Mouse (Mus musculus) lung, postnatal 4 days (tissue): ENCODE data around the gene Dph2.

ENCODE experiments used
- DNase-seq, 2 experiments: peaks; one replicate each; pipeline ENCODE4 v3.0.0; 2021

The Dph2 gene

DNA sequence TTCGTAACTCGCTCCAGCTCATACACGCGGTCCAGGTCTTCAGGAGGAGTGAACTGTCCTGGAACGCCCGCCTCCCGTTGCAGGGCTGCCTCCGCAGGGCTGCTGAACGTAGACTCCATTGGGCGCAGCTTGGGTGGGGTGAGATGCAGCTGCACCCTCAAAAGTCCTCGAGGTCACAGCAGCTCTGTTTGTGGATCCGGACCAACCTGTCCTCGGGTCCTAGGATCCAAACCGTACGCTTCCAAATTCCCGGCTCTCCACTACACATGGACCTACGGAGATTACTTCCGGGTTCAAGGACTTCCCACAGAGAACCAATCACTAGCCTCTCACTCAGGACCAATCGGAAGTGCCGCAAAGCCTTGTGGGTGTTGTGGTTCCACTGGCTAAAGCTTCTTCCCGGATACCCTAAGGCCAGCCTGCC, at the start of gene Dph2:
Gene Dph2 (minus strand): TSS at position 295 of the 424 bp plus-strand sequence.
- peak; percentile 83 to 85 for DNase-seq

DNA sequence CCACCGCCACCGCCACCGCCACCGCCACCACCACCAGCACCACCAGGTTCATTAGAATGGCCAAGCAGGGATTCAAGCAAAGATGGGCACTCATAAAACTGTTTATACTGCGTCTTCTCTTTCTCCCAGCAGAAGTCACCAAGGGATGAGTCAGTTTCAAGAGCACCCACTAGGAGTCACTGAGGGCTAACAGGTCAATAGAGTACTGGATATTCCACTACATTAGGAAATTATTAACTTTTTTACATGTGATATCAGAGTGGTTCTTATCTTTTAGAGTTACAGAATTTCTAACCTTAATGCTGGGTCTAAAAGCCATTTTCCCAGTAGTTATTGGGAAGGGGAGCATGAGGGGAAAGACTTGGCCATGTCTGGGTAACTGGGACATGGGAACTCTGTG, 45.1 kb upstream of the Dph2 start:
- DNase-seq, result no peak

DNA sequence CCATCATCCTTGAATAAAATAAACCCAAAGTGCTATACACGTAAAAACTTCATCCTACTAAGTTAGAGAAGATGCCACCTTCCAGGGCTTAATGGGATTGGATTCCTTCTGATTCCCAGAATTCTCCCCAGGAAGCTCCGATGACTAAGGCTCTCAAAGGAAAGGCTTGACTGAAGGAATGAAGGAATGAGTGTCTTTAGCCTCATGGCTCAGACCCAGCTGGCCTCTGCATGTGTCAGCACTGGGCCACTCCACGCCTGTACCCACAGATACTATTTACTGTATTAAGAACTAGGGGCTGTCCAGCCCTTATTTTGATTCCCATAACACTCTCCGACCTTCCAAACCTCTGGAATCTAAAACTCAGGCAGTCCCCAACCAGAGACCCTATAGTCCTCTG, 42.2 kb upstream of the Dph2 start:
- no peak for DNase-seq

- peak; percentile 33 to 61 for DNase-seq
Measured at GRCm38 (mm10) chr4:117933248-117933647, 41.4 kb upstream of the Dph2 start.

GRCm38 (mm10) chr4:117929391-117929881, 37.6 kb upstream of the Dph2 start, which contains the start of gene Artn:
Gene Artn (minus strand): TSS chr4:117929763.
- peak; percentile 59 to 73 for DNase-seq

DNA sequence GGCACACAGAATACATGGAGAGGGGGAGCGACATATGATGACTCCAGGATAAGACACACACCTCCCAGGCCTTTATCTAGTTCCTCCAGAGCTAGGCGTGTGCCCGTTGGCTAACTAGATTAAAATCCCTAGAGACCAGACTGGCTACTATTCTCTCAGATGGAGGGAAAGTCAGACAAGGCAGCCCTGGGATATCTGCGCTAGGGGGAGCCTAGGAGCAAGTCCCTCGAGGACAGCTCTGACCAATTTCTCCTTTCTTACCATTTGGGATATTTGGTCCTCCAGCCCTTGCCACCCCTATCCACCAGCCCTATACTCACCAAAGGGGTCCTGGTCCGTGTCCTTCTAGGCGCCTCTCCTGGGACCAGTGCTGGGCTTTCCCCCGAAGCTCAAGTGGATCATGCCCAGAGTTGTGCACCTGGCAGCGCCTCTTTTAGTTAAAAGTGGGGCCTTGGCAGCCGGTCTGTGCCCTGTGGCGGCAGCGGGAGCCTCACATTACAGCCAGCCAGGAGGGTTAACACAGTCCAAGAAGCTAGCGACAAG, 36.9 kb upstream of the Dph2 start:
- DNase-seq, result peak; percentile 61 to 71

GRCm38 (mm10) chr4:117928234-117928633, 36.4 kb upstream of the Dph2 start:
- peak; percentile 27 to 36 for DNase-seq

DNA sequence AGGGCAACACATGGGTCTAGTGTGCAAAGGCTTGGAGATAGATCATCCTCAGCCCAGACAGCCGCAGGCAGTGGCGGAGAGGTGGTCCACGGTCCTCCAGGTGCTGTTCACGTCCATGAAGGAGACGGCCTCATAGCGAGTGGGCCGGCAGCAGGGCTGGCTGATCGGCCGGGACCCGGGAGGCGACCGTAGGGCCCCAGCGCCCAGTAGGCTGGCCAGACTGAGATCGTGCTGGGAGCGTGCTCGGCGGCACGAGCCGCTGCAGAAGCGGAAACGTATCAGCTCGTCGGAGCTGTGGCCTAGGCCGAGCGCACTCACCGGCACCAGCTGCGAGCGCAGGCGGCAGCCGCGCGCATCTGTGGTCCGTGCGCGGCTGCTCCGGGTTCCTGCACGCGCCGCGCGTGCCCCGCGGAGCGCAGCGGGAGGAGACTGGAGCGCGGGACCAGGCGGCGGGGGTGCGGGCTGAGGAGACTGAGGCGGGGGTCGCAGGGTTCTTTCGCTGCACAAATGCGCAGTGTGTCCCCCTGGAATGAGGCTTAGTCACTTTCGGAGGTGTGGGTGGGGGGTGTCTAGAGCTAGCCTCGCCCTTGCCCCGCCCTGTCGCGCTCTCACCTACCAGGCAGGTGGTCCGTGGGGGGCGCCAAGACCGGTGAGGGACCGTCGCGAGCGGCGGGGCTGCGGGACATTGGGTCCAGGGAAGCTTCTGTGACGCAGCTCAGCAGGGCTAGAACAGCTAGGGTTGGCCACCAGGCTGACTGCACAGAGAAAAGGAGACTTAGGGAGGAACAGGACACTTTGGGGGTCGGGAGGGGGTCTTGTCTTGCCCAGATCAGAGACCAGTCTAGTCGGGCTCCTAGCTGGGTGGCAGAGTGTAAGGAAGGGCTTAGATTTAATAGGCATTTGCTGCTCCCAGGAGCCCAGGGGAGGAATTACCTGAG, 35.0 kb upstream of the Dph2 start:
- DNase-seq, result peak; percentile 45 to 73

GRCm38 (mm10) chr4:117924916-117925315, 33.1 kb upstream of the Dph2 start:
- DNase-seq, result peak in 1 of 2 experiments; percentile 69

GRCm38 (mm10) chr4:117923450-117923849, 31.6 kb upstream of the Dph2 start:
- peak in 1 of 2 experiments; percentile 16 for DNase-seq

DNA sequence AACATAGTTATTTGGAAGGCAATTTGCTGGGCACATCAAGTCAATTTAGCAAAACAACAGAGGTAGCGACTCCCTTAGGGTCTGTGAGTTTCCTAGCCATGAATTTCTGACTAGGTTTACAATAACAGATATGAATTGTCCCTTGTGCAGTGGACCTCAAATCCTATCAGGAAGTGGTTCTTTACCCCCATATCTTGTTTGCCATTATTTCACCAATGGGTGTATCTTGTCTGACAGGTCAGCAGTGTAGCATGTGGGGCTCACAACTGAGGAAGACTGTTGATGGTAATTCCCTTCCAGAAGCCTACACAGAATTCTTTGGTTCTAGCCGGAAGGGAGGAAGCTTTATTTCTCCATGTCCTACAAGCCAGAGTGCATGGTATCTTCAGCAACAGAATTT, 29.5 kb upstream of the Dph2 start:
- no peak for DNase-seq

GRCm38 (mm10) chr4:117918762-117919161, 26.9 kb upstream of the Dph2 start:
- peak in 1 of 2 experiments; percentile 10 for DNase-seq

GRCm38 (mm10) chr4:117918261-117918660, 26.4 kb upstream of the Dph2 start:
- DNase-seq, result peak in 1 of 2 experiments; percentile 12

DNA sequence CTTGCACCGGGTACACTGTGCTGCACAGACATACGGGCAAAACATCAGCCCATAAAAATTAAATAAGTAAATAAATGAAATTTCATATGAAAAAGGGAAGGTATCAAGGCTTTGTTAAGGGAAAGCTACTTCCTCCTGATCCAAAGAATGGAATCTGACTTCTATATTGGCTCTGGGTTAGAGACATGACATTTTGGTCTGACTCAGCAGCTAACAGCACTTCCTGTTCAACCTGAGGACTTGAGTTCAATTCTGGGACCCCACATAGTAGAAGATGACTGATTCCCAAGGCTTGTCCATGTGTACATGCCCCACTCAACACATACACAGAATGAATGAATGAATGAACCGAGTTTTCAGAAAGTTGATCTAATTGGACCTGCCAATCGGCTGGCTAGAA, 26.0 kb upstream of the Dph2 start:
- DNase-seq, result no peak

DNA sequence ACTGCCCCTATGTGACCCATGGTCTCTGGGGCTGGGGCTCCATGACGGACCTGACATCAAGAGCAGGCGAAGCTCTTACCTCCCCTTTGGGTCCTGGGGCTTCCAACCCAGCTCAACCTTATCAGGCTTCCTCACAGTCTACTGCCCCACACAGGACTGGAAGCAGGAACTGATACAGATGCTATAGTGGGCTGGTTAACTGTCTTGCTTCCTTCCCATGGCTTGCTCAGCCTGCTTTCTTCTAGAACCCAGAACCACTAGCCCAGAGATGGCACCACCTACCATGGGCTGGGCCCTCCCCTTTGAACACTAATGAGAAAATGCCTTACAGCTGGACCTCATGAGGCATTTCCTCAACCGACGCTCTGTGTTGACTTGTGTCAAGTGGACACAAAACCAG, 25.6 kb upstream of the Dph2 start:
- DNase-seq, result no peak

GRCm38 (mm10) chr4:117916386-117916785, 24.6 kb upstream of the Dph2 start:
- no peak for DNase-seq

- DNase-seq, result no peak
Measured at GRCm38 (mm10) chr4:117915489-117916105, 23.8 kb upstream of the Dph2 start.

- peak; percentile 92 to 93 for DNase-seq
Measured at GRCm38 (mm10) chr4:117914591-117915442, 23.0 kb upstream of the Dph2 start, which contains the start of gene Ipo13. Gene Ipo13 (minus strand): TSS chr4:117914999.

- no peak for DNase-seq
Measured at GRCm38 (mm10) chr4:117914031-117914430, 22.2 kb upstream of the Dph2 start.

GRCm38 (mm10) chr4:117913421-117913820, 21.6 kb upstream of the Dph2 start:
- DNase-seq, result peak; percentile 50 to 68

- no peak for DNase-seq
Measured at GRCm38 (mm10) chr4:117912685-117913273, 20.9 kb upstream of the Dph2 start.

DNA sequence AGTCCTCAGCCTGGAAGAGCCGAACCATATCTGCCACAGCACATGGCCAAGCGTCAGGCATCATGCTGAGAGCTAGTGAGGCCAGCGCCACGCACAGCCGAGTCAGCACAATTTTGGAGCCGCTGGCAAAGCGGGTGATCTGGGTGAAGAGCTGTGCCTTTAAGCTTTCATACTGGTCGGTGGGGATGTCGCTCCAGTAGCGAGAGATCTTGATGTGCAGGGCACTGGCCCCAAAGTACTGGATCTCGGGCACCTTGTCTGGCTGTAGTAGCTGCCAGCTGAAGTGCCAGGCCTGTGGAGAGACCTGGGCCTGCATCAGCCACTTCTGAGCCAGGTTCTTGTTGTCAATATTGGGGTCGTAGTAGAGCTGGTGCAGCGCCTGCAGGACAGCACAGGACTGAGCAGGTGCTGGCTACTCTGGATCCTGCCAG, 20.3 kb upstream of the Dph2 start:
- peak in 1 of 2 experiments; percentile 23 for DNase-seq
